Mouse (Mus musculus) thymus, postnatal 0 days (tissue): Measurements from ENCODE around the gene Rpl12. TPM values are rescaled to one million over a fixed set of nuclear protein-coding genes. Genes with fewer than 3 reads are reported as not detected.

Experiments used
- DNase-seq: peaks from one replicate; pipeline ENCODE4 v3.0.0-alpha.2; 2015; ENCODE audit warnings: low spot score
- polyA plus RNA-seq: library from polyadenylated mRNA; unstranded; fragments of >200 nt; fragmentation: Nextera tagmentation; extraction: Ambion mirVana; gene quantifications from 2 replicates; pipeline ENCODE4 v1.2.1, GENCODE M21; 2015

Gene Rpl12
- 269 and 272 TPM in 2 replicates for polyA plus RNA-seq

DNA sequence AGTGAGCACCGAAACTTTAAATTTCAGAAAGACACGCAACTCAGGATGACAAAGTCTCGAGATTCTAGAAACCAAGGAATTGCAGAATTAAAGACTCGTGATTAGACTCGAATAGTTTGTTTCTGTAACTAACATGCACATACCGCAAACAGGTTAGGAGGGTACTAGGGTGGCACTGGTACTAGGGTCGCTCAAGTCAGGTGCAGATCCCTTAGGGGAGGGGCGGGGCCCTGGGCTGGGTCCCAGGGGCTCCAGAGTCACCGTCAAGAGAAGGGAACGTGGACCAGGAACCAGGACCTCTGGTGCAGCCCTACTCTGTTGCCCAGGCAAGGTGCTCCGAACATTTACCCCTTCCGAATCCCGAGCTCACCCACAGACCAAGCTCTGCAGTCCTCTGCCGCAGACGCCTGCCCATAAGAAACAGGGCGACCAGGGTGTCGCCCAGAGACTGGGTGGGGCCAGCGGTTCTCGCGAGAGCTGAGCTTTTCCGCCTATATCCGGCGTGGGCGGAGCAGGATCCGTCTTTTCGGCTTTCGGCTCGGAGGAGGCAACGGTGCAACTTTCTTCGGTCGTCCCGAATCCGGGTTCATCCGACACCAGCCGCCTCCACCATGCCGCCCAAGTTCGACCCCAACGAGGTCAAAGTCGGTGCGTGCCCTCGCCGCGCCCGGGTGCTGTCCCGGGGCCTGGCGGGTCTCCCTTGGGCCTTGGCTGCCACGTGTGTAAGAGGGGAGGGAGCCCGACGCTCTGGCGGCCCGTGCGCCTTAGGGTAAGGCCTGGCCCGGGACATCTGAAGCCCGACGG is at the start of gene Rpl12, which contains the start of gene Lrsam1:
TSS of gene Rpl12 (plus strand) at position 368 of the 804 bp plus-strand sequence.
TSS of gene Lrsam1 (minus strand) at position 423 of the 804 bp plus-strand sequence.
- peak; percentile 97 for DNase-seq

DNA sequence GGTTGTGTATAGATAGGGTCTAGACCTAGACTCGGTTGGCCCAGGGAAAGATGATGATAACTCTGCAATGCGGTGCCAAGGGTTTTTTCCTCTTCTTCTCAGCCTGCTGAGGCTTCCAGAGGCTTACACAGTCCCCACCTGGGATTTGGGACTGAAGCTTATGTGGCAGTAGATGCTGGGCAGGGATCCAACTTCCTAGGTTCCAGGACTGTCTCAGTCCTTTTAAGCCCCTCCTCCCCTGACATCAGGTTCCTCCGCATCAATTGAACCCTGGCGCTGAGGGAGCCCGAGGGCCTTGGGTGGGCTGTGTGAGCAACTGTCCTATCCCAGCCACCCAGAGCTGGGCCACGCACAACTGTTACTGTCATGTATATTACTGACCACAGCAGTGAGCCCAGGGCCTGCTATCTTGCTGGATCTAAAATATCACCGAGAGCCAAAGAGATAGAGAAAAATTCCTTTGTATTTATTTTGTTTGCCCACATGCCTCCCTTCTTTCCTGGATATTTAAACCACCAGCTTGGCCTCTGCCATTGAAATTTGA is 49.6 kb upstream of the Rpl12 start:
- no peak for DNase-seq

DNA sequence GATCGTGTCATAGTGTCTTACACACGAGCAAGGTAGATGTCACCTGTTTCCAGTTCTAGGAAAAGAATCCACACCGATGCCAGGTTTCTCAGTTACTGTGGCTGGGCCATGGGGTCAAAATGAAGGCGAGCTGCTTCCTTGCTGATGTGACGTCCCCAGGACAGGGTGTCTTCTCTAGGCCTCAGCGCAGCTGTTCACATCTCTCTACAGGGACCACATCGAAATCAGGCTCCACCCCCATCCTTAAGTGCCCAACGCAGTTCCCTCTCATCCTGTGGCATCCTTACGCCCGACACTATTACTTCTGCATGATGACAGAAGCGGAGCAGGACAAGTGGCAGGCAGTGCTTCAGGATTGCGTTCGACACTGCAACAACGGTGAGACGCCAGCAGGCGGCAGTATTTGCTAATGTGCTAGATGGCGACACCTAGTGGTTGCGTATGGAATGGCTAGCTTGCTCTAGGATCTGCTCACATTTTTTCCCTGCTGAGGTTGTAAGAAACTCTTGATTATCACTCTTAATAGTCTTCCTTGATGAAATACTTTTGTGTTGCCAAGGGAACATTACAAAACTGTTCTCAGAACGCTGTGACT is 49.1 kb upstream of the Rpl12 start:
- DNase-seq, result peak; percentile 90

DNA sequence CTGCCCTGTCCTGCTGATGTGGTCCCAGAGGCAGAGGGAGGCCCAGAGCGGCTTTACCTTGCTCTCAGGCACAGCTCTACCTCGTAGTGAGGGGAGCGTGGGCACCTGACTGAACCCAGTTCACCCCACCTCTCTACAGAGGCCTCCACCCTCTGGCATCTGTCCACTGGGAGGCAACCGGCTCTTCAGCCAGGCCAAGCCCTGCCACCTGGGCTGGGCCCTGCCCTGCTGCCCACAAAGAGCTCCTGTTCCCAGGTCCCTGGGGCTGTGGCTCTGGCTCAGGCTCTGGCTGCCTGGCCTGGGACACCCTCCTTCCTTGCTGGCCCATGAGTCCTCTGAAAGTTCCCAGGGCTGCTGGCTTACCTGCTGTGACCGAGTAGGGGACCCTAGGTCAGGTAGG is 47.0 kb upstream of the Rpl12 start:
- no peak for DNase-seq

DNA sequence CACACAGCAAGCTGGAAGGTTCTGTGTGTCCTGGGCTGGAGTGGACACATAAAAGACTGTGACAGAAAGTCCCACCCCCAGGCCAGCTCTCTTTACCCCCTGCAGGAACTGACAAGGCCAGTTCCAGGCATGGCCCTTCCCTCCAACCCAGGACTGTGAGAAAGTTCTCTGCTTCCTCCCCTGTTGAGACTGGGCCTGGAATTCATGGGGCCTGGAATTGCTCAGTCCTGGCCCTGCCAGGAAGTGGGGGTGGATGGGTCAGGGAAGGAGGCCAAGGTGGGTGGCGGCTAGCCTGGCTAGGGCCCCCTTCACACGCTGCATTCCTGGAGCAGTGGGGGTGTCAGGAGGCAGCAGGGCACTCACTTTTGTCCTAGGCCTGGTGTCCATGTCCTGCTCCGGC is 46.5 kb upstream of the Rpl12 start:
- DNase-seq, result no peak

DNA sequence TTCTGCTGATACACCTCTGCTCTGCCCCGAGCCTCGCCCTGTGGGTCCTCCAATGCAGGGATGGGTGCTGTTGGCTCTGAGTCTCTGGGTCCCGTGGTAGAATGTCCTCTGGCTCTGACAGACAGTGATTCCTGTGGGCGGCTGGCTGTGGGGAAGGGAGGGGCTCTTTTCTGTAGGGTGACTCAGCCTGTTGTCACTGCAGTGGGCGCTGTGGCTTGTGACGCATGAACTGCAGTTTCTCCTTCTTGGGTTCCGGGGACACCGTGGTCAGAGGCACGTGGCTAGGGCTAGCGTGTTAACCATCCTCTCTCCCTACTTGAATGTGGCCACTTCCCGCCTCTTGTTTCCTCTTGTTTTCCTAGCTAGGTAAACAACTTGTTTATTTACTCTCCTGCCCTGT is 43.8 kb upstream of the Rpl12 start:
- DNase-seq, result peak; percentile 41

DNA sequence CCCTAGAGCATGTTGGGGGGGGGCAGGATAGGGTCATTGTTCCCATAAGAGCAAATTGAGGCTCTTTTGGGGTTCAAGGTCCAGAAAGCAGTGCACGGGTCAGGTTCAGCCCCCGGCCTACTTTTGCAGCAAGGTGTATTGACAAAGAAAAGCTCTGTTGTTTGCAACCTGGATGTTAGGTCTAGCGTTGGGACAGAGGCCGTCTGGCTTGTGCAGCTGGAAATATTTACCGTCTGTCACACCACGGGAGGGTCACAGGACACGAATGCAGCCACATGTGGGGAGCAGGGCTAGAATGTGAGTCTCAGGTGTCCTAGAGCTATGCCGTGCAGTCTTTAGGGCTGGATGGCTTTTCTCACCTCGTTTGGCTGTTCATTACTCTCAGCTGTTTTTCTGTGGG is 43.0 kb upstream of the Rpl12 start:
- DNase-seq, result no peak

DNA sequence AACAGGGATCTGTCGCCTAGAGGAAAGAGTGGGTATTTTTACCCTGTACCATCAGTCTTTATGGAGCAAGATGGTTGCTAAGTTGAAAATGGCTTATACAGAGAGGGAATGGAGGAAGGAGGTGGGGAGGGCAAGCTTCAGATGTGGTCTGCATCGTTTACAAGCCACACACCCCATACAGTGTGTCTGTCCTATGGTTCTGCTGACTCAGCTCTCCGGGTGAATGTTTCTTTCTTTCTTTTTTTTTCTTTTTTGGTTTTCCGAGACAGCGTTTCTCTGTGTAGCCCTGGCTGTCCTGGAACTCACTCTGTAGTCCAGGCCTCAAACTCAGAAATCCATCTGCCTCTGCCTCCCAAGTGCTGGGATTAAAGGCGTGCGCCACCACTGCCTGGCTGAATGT is 40.1 kb upstream of the Rpl12 start:
- DNase-seq, result peak; percentile 40

DNA sequence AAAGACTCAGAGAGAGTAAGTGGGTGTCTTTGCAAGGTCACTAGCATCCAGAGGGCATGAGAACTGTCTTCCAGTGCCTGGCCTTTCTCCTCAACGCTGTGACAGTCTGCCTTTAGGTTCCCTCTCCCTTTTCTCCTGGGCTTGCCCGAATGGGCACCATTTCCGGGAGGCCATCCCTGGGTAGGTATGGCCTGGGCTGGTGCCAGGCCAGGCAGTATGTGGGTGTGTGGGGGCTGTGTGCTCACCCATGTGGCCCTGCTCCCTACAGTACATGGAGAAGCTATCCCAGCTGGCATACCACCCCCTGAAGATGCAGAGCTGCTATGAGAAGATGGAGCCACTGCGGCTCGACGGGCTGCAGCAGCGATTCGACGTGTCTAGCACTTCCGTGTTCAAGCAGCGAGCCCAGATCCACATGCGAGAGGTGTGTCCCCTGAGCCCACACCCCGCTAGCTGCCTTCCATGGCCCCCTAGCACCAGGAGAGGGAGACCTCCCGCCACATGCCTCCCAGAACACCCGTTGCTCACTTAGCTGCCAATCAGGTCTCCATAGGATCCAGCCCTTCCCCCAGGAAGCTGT is 39.5 kb upstream of the Rpl12 start:
- no peak for DNase-seq

DNA sequence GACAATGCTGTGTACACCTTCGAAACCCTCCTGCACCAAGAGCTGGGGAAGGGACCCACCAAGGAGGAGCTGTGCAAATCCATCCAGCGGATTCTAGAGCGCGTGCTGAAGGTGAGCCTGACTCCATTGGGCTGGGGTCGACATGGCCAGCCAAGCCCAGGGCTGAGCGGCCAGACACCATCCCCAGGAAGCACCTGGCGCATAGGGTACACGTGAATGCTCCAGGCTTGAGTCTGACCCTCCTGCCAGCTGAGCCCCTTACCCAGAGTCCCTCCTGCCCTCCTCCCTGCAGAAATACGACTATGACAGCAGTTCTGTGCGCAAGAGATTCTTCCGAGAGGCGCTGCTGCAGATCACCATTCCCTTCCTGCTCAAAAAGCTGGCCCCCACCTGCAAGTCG is 38.8 kb upstream of the Rpl12 start:
- DNase-seq, result no peak

DNA sequence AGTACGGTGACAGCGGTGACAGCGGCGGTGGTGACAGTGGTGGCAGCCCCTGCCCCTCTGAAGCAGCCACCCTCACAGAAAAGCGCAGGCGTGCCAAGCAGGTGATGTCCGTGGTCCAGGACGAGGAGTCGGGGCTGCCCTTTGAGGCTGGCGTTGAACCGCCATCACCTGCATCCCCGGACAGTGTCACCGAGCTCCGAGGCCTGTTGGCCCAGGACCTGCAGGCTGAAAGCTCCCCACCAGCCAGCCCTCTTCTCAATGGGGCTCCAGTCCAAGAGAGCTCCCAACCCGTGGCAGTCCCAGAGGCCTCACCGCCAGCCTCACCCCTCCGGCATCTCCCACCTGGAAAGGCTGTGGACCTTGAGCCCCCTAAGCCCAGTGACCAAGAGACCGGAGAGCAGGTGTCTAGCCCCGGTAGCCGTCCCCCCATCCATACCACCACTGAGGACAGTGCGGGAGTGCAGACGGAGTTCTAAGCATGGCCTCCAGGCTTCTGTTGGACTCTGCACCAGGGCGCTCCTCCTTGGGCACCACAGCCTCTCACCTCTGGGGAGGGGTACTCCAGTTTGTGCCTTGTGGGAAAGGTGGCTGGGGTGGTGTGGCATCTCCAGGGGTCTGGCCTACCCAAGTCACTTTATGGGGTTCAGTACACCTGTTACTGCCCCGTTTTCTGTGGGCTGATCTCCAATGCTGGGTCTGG is 37.7 kb upstream of the Rpl12 start:
- DNase-seq, result no peak

DNA sequence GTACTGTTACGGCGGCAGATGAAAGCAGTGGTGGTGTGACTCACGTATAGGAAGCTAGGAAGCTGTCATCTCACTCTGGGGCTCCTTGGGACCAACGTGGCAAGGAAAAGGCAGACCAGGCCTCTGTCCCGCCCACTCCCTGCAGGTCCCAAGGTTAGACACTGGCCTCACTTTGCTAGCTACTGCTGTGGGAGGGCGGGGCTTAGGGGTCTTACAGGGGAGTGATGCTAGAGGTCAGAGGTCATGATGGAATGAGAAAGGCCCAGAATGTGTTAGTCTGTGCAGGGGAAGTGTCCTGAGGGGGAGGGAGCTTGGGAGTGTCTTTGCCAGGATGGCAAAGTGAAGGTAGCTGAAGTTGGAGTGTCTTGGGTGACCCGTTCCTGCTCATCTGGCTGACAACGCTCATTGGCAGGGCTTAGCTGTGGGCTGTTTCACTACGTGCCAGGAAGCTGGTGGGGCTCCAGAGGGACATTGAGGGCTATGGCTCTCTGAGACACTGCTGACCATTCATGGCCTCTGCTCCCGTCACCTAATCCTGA is 37.0 kb upstream of the Rpl12 start:
- DNase-seq, result no peak

DNA sequence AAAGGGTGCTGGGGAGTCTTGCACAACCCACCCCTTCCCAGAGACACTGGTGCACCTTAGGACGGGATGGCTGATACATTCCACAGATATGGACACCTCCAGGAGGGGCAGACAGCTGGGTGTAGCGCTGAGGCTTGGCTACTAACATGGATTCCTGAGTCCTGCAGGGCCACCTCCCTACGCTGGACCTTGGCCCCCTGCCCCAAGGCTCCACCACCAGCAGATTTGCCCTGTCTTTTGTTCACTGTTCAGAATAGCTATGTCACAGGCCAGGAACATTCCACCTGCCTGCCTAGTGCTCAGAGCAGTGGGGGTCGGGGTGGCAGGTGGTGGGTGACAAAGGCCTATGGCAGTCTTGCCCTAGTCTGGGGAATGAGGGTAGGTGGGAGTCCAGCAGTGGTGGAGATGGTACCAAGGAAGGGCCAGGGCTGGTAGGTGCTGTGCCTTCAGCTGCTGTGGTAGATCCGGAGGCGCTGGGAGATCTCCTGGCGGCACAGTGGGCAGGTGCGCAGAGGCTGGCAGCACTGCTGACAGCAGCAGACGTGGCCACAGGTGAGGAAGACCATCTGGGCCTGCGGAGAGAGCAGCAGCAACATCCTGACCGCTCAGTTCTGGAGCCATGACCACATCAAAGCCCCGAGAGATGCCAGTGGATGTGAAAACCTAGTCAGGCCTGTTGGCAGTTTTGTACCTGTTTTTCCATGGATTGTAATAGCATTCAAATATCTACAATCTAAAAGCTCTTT is 34.9 kb upstream of the Rpl12 start:
- DNase-seq, result peak; percentile 46

DNA sequence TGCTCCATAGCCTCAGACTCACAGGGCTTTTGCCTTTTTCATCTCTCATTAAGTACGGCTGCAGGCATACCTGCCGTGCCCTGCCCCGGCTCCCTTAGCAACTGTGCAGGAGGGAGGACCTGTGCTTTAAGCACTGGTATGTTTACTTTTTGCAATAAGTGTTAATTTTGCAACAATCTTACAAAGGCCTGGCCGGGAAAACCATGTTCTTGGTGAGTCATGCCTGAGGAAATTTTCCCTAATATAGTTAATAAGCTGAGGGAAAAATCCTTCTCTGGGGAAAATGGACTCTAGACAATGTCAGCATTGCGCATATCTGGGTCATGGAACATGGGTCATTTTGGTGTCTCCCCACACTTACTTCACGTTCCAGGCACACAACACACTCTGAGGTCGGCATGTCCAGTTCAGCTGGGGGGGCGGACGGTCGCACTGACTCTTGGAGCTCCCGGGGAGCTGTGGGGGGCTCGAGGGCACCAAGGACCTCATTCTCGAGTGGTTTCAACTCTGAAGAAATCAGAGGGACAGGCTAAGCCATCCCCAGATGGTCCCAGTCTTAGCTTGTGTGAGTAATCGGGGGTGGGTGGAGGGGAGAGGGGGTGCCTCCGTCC is 33.6 kb upstream of the Rpl12 start:
- no peak for DNase-seq

DNA sequence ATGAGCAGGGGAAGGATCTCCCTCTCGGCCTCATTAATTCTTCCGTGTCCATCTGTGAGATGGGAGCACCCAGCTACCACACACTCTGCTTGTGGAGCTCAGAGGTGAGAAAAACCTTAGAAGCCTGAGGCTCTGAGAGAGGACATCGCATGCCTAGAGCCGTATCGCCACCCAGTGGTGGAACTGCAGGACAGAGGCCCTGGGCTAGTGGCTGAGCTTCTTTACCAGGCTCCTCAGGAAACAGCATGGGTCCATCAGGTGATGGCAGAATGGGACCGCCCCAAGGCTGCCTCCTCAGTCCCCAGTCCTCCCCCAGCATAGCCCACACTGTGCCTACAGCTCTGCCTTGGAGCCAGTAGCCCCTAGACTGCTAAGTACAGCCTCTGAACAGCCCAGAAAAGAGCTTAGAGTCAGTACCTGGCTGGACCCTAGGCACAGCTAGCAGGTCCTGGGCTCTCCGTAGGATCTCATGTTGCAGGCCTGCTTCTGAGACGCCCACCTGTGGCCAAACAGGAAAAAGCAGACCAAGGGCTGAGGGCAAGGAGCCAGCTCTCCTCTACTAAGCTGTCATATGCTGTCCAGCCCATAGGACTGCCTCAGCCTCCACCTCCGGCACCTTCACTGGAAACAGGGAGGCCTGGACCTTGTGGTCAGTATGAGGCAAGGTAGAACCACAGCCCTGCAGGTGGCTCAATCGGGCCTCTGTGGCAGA is 33.0 kb upstream of the Rpl12 start:
- peak; percentile 60 for DNase-seq

DNA sequence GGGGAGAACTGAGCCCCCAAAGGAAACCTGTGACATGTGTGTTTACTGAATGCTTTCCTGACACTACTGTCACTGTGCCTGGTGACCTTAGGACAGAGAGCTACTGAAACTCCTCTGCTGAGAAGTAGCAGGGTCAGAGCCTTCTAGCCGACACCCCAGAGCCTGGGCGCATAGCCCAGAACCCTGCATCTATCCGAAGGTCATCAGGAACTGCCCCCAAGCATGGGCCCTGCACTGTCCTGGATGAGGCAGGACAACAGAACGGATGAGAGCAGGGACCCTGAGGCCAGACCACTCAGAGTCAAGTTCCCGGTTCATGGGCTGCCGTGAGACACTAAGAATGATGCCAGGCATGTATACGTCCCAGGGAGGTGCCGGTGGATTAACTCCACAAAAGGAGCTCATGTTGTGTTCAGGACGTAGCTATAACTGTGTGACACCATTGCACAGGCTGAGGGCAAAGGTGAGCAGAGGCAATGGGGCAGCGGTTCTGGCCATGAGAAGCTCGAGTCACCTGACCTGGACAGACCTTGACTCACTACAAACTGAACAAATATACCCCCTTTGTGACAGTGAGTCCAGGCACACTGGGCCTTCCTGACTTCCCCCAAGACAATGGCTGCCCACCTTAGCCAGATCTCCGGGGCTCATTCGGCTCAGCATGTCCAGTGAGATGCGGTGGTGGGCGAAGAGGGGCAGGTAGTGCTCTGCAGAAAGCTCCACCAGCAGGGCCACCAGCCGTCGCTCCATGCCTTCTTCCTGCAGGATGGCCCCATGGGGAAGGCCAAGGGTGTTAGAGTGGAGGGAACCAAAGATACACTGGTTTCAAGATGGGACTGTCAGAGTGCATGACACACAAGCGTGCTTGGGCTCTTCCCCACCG is 32.2 kb upstream of the Rpl12 start:
- DNase-seq, result no peak

DNA sequence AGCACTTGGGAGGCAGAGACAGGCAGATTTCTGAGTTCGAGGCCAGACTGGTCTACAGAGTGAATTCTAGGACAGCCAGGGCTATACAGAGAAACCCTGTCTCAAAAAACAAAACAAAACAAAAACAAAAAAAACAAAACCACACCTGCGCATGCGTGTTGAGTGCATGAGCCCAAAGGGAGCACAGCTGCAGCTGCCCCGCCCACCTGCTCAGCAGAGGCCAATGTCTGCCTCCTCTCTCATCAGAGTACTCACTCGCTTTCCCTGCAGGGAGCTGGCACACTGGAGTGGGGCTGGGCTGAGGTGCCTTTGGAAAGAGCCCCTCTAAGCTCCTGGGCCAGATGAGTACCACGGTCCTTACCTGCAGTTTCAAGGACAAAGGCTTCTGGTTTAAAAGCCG is 29.6 kb upstream of the Rpl12 start:
- DNase-seq, result peak; percentile 89

DNA sequence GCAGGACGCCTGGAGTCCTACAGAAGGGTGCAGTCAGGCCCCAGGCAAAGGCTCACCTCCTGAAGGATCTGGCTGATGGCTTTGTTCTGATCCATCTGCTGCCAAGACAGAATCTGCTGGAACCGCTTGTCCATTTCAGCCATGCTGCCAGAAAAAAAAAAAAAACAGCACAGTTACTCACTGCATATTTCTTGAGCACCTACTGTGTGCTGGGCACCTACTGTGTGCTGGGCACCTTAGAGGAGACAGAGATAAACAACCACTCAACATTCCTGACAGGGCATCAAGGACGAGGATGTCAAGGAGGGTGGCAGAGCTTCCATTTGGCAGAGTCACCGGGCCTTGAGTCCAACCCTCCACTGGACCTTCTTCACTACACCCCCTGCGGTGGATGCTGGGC is 22.6 kb upstream of the Rpl12 start:
- DNase-seq, result no peak

DNA sequence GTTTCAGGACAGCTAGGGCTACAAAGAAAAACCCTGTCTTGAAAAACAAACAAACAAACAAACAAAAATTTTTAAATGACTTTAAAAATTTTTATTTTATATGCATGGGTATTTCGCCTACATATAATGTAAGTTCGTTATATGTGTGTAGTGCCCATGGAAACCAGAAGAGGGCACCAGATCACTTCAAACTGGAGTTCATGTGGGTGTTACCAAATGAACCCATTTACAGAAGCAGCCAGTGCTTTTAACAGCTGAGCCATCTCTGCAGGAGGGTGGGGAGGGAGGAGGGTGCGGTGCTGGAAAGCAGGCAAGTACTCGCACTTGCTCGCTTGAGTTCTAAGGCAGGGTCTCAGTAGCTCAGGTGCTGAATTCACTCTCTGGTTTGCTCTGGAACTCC is 21.9 kb upstream of the Rpl12 start:
- peak; percentile 73 for DNase-seq
